In genomic region chr12:83874597-83874996, GRCm38 (mm10) we compare ENCODE assay signal across 8 mouse cellular contexts. TPM values are rescaled to one million over a fixed set of nuclear protein-coding genes. Genes with fewer than 3 reads are reported as not detected.
DNase-seq lines count a peak whose midpoint lies in the region; ATAC-seq and TF ChIP-seq lines count a peak whose summit lies in the region.
"Had no signal": no experiment of that assay in that cellular context is flagged by ENCODE, and none has a peak within 500 bp of the region (broad histone marks: within the 10 kb centered on the region; RNA-seq: fewer than 3 reads in every experiment).

No protein-coding gene starts in this region.

- peak overlapping the region; percentile 57; the same call in 1 of the 2 replicates for H3K4me2 ChIP-seq in CH12.LX (ENCODE audit: insufficient read depth, low read depth, poor library complexity, severe bottlenecking)
- H3K4me2 ChIP-seq: neural tube, embryonic 13.5 days had no signal

- no peak for TF ChIP-seq RAD21 in CH12.LX (IDR thresholded peaks at IDR 0.05; ENCODE audit: low read depth, low read length)

- peaks cover 13 to 16% of the 10 kb centered on the region in 2 experiments for H3K4me1 ChIP-seq in CH12.LX (ENCODE audit: control insufficient read depth in 1 of 2, insufficient read depth in 2 of 2)
- H3K4me1 ChIP-seq: neural tube, embryonic 13.5 days had no signal

- peaks cover 3 to 16% of the 10 kb centered on the region in 2 experiments for H3K36me3 ChIP-seq in CH12.LX (replicated peaks in 1 of 2; ENCODE audit: control insufficient read depth in 1 of 2, insufficient read depth in 1 of 2, low read length in 1 of 2)

- H3K9ac ChIP-seq in CH12.LX (ENCODE audit: insufficient read depth, low read depth), result no peak overlapping the region
- H3K9ac ChIP-seq: neural tube, embryonic 13.5 days had no signal

- no peak for TF ChIP-seq EP300 in CH12.LX (IDR thresholded peaks at IDR 0.05; ENCODE audit: low read length)

- TF ChIP-seq POLR2A in CH12.LX (IDR thresholded peaks at IDR 0.05; ENCODE audit: low read depth, low read length), result no peak

- CTCF ChIA-PET in Patski (lab: Charles Lee), result no interaction called here

- intact Hi-C loops in left cerebral cortex, postnatal 25 days (cut with DNase I), result loop anchor here (5.0 kb wide), 1 partner anchor 48 kb away; the partner anchor contains the start of gene Numb

- dilution Hi-C loops in CH12.LX (cut with MboI; ENCODE audit: extremely low pct_ligation_motif_present, extremely low pct_unique_long_range_greater_than_20kb, low sequenced_read_pairs), result no loop called here

- no peaks in the 10 kb centered on the region for H3K79me2 ChIP-seq in CH12.LX (replicated peaks; ENCODE audit: control insufficient read depth, extremely low read depth, insufficient read depth, poor library complexity, severe bottlenecking)

- POLR2A ChIA-PET in Patski (lab: Charles Lee), result interaction anchor here (1.1 to 1.4 kb wide), 2 partner anchors 41 to 153 kb away, joined by 3 to 4 read pairs; no protein-coding TSS in a partner anchor

- peak; percentile 85 for ATAC-seq in Patski

- H3K27ac ChIP-seq in CH12.LX (ENCODE audit: insufficient read depth, low read depth), result peak overlapping the region; percentile 17; the same call in 1 of the 2 replicates
- H3K27ac ChIP-seq: neural tube, embryonic 13.5 days had no signal

- H3K27me3 ChIP-seq in CH12.LX (replicated peaks), result no peaks in the 10 kb centered on the region
- H3K27me3 ChIP-seq in Patski, result no peaks in the 10 kb centered on the region
- H3K27me3 ChIP-seq: neural tube, embryonic 13.5 days had no signal

- DNase-seq in CH12.LX (ENCODE audit: extremely low read depth), result peak; percentile 29
- DNase-seq in Patski (ENCODE audit: low read depth, low spot score), result peak; percentile 76
- DNase-seq in gonadal fat pad, adult 2 months (ENCODE audit: low read depth), result peak; percentile 83
- DNase-seq in left cerebral cortex, postnatal 25 days (ENCODE audit: low spot score in 2 of 2), result peak; percentile 75 to 98
- DNase-seq in natural killer cell, adult 2 months (ENCODE audit: low spot score in 2 of 2), result no peak
- DNase-seq in embryo, embryonic 9.5 days (ENCODE audit: extremely low spot score), result no peak
- no peak for DNase-seq in thymus, postnatal 10 days (ENCODE audit: low spot score in 2 of 2)

- H3K4me3 ChIP-seq in CH12.LX (replicated peaks in 1 of 3; ENCODE audit: low read depth in 2 of 3, low read length in 2 of 3, poor library complexity in 1 of 3), result no peak overlapping the region
- H3K4me3 ChIP-seq: neural tube, embryonic 13.5 days had no signal

- in situ Hi-C loops in CH12.LX (cut with MboI; ENCODE audit: low pct_ligation_motif_present, low pct_unique_long_range_greater_than_20kb, low sequenced_read_pairs) (no loop called here), Patski (cut with MboI; ENCODE audit: low pct_unique_long_range_greater_than_20kb) (no loop called here)

- TF ChIP-seq CTCF in CH12.LX (conservative IDR thresholded peaks at IDR 0.05 in 1 of 2, IDR thresholded peaks at IDR 0.05 in 1 of 2; ENCODE audit: low read depth in 2 of 2, low read length in 2 of 2) (no peak), Patski (IDR thresholded peaks at IDR 0.05) (no peak)

- no peaks in the 10 kb centered on the region for H3K9me3 ChIP-seq in CH12.LX (replicated peaks; ENCODE audit: low read length)
- H3K9me3 ChIP-seq: neural tube, embryonic 13.5 days had no signal

TF ChIP-seq in CH12.LX, 34 proteins besides CTCF, POLR2A, EP300 and RAD21:
- TF ChIP-seq CHD2 (IDR thresholded peaks at IDR 0.05; ENCODE audit: low read length) (no peak), SIN3A (IDR thresholded peaks at IDR 0.05; ENCODE audit: low read length) (0 out of 2 replicates have a peak, but pooled peaks have one; percentile 31)

RNA-seq across cellular contexts. Expression of gene Numb, which starts 47.1 kb away (rescaled TPM):
- 5.7 and 6.2 TPM in 2 replicates for total RNA-seq in CH12.LX (2012; rRNA removed)
- total RNA-seq in CH12.LX (2014; rRNA removed), result 5.0 and 5.3 TPM in 2 replicates
- 5.7 and 6.9 TPM in 2 replicates for polyA plus RNA-seq in CH12.LX (2012; ENCODE audit: insufficient read length, low read depth)
- 30.9 TPM for polyA plus RNA-seq in Patski (2021)
- 47.3 and 57.3 TPM in 2 replicates for polyA plus RNA-seq in gonadal fat pad, adult 2 months (2012; rRNA removed)
- total RNA-seq in left cerebral cortex, postnatal 25 days (2021), result 10 to 100 TPM; 68.3 to 74.5 TPM

Comparison
In these comparisons a context has a peak if more than half of its experiments do, and no peak if none do; other contexts are left out.
1. DNase-seq: peak in CH12.LX (single experiment), Patski (single experiment), gonadal fat pad, adult 2 months (single experiment) and left cerebral cortex, postnatal 25 days (2 of 2); none in natural killer cell, adult 2 months (0 of 2), embryo, embryonic 9.5 days (single experiment) and thymus, postnatal 10 days (0 of 2).